Mouse (Mus musculus): ENCODE measurements at regions not wholly inside any gene's neighbourhood (a gene's known extent, or its start where the extent isn't known, plus 50 kb on each side); places are given as distances from the start of the nearest gene placed in this dataset.

DNA sequence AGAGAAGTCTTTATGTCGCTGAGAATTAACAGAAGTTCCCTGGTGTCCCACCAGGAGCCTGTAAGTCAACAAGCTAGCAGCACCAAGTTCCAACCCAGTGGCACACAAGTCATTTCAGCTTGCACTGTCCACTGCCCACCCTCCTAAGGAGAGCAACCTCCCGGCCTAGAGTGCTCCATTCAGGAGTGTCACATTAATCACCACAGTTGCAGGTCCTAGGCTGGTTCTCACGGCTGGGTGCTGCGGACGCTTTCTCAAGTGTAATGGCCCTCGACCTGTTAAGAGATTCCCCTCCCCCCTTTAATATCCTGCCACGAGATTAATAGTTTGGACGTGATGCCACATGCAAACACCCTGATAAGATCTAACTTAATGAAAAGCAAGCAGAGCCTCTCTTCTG is 288.2 kb upstream of the Usp25 start:
- DNase-seq (ENCODE audit: low read depth, low spot score): no peak

DNA sequence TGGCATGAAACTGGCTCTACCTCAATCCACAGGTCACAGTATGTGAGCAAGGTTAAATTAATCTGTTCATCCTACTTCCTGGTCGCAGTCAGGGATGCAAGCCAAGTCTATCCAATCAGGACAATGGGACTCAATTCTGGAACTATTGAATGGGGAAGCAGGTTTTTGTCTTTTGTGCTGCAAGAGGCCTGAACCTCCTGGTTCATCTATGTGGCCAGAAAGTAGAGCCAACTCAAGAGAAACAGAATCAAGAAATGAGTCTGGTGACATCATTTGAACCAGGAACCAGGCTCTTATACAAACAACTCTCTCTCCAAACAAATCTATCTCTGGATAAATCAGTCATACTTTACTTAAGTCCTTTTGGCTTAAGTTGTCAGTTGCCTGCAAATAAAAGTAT is 294.7 kb upstream of the Usp25 start:
- DNase-seq (ENCODE audit: low read depth, low spot score): no peak

DNA sequence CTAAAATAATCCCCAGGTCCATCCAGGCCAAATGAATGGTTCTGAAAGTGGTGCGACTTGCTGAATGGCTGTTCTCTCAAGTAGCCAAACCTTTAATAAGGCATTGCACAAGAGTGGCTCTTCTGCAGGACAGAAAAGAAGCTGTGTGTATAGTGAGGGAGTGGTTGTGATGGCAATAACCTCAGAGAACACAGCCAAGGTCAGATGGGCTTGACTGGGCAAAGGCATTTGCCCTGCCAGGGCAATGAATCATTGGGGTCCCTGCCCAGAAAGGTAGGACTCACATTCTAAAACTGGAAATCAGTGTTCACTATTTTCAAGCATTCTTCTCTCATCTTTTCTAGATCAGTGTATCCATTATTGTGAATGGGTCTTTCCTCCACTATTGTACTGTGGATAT is 295.4 kb upstream of the Usp25 start:
- no peak for DNase-seq (ENCODE audit: low read depth, low spot score)

DNA sequence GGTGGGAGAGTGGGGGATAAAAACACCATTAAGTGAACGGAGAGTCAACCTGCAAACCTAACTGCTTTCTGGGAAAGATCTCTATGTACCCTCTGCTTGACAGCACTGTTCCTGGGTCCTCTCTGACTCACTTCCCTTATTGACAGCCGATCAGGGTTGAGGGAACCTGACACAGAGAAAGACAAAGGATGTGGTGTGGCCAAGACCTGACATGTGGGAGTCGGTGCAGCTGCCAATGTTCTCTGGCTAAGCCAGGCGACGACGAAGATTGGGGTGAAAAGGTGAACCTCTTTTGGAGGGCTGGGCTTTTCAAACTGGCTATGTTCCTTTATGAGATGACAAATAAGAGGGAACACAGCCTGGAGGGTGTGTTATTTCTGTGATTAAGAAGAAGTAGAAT is 318.6 kb upstream of the Usp25 start:
- no peak for DNase-seq (ENCODE audit: low read depth, low spot score)

DNA sequence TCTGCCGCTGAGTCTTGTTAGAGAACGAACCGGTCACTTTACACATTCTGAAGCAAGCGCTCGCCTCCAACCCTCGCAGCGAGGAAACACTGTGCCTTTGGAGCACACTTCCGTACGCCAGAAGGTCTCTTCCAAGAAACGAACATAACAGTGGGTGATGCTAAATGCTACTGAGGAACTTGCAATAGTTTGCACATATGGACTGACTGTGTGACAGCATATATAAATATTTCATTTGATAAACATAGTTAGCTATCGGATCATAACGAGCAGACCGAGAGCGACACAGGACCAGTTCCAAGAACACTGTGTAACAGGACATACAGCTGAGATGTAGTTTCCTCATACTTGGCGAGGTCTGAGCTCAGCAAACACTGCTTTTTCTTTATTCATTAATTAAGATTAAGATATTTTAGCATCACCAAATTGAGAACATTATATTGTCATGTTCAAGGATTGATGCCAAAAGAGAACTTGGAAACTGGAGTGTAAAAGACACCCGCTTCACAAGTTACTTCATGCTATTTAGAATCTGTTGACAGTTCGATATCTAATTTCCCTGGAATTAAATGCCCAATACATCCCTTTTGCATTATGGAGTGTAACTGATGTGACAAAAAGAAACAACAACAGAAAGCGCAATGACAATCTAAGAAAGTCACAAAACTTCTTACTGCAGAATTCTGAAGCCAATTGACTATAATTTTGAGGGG is 314.3 kb upstream of the Nrip1 start:
- no peak for DNase-seq (ENCODE audit: low read depth, low spot score)

DNA sequence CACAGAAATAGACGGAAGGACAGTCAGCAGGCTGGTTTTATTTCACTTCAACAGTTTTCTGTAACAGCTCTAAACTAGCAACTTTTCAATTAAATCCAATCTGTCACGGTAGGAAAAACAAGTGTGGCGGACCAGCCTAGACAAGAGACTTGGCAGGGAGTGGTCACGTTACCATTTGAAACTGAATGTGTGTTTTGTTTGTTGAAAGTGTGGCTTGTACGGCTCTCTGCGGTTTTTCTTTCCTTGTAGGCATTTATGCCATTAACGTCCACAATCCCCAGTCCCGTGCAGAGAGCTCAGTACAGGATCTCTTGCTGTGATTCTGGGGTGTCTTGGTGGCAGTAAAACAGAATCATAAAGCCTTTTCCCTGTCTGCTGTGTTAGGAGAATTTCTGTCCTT is 311.9 kb upstream of the Nrip1 start:
- DNase-seq (ENCODE audit: low read depth, low spot score): no peak

DNA sequence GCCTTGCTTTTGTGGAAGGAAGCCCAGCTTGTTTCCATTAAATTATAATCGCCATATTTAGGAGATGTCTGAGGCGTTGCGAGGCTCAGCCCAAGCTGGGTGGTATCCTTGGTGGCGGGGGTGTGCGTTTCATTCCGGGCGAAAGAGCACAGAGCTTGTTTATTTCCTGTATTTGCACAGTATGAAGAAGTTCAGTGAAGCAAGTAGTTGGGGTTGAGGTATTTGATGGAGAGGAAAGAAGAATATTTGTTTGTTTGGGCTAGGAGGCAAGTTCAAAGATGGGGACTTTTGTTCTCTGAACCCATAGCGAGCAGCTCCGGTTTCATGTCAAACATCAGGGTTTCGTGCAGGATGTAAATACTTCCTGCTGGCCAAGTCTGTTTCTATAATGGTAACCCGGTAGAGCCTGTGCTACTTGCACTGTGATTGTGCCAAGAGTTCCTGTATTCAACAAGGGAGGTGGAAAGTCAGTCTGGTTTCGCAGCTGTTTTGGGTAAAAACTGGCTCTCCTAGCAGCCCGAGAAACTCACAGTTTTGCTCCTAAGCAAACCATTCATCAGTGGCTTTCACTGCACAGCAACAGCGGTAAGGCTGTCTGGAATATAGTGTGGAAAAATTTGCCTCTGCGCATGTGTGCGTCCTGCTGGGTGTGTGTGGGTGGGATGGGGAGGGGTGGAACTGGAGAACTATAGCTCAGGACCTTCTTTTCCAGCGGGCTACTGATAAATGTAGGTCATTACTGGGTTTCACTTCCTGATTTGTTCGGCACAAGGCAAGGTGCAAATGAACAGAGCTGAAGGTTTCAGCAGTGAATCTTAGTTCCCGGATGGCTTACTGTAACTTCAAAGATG is 306.7 kb upstream of the Nrip1 start:
- peak; percentile 53 for DNase-seq (ENCODE audit: low read depth, low spot score)

DNA sequence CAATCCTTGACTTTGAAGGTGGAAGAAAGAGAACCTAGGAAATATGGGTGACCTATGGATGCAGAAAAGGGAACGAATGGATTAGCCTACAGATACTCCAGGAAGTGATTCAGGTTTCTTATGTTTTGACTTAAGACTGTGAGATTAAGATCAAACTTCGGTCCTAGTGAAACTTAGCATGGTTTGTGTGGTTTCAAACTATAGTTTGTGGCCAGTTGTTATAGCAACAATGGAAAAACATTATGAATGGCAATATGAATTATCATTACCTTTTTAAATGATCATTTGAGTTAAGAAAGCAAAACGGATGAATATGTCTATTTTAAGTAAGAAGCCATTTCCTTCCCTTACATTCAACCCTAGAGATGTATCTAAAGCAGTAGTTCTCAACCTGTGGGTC is 305.3 kb upstream of the Nrip1 start:
- no peak for DNase-seq (ENCODE audit: low read depth, low spot score)

DNA sequence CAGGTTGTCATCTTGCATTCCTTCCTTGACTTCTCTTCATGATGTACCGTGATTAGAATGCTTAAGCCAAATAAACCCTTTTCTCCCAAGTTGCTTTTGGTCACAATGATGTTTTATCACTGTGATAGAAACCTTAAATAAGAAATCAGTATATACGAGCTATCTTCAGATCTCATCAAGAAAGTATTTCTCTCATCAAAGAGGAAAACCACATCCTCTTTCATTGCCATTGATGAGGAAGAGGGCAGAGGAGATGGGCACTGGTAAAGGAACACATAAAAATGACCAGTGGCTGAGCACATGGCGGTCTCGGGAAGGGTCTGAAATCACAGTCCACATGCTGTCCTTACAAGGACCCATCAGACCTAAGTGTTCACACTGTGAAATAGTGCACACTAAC is 296.2 kb upstream of the Nrip1 start:
- DNase-seq (ENCODE audit: low read depth, low spot score): no peak

DNA sequence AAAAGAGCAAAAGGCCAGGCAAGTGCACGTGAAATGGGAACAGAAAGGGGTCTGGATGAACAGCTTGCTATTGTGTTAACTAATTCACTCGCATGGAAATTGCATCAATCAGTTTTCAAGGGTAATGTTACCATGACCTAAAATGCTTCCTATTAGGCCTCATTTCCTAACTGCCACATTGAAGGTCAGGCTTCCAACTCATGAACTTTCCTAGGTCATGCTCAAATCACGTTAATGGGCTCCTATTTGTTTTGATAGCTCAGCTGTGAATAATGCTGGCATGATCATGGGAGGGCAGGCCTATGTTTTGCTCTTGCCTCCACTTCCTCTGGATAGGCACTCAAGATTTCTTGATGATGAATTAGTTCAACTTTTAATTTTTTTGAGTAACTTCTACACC is 293.4 kb upstream of the Nrip1 start:
- no peak for DNase-seq (ENCODE audit: low read depth, low spot score)

DNA sequence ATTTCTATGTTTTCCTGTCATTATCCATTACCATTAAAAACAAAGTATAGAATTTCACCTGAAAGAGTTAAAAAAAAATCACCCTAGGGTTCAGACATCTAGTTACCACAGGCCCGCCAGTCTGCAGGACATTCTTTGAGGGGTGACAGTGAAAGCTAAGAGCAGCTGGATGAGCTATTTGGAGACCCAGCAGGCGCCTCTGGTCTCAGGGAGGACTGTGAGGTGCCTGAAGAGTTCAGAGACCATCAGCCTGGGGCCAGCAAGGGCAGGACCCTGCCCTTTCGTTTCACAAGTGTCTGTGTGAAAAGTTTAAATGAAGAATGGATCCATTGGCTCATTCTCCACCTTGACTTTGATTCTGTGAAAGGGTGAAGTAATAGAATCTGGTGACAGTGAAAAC is 281.5 kb upstream of the Nrip1 start:
- no peak for DNase-seq (ENCODE audit: low read depth, low spot score)

DNA sequence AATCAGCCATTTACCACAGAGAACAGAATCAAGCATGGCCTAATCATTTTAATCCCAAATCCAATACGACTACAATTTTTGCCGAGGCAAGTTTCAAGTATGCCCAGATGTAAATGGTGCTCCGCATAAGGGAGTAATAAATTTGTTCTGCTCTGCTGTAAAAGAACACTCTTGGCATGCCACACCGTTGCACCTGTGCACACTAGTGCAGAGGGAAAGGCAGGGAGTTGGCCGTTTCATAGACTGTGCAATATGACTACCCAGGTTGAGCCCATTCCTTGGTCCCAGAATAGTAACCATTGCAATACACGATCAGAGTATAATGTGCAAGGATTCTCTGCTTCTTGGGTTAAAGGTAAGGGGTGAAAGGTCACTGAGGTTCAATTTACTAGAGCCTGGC is 270.7 kb upstream of the Nrip1 start:
- no peak for DNase-seq (ENCODE audit: low read depth, low spot score)

DNA sequence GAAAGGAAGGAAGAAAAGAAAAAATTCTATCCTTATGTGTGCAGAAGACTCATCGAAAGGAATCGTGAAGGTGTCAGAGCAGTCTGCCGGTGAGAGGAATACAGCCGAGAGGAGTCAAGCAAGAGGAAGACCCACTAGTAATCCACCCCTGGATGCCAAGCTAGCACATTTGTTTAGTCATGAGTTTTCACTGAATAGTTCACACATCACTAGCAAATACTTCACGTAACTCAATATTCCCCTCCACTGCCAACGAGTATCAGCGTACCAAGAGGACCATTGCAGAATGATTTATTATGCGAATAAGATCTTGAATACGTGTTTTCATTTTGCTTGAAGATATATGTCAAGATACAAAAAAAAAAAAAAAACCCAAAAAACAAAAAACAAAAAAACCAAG is 270.2 kb upstream of the Nrip1 start:
- no peak for DNase-seq (ENCODE audit: low read depth, low spot score)

DNA sequence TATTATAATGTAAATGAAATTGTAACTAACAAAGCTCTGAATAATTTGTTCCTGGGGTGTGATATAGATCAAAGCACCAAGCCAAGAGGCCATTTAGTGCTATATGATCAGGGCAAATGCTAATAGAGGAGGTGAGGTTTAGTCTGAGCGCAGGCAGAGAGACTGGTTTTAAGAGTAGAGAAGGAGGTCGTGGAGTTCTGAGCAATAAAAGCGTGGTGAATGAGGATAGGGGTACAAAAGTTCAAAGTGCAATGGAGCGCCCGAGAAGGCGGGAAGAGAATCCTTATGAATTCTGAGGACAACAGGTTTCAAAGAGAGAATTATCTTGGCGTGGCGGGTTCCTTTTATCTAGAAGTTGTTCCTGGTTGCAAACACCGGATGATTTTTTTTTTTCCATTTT is 261.5 kb upstream of the Nrip1 start:
- no peak for DNase-seq (ENCODE audit: low read depth, low spot score)

DNA sequence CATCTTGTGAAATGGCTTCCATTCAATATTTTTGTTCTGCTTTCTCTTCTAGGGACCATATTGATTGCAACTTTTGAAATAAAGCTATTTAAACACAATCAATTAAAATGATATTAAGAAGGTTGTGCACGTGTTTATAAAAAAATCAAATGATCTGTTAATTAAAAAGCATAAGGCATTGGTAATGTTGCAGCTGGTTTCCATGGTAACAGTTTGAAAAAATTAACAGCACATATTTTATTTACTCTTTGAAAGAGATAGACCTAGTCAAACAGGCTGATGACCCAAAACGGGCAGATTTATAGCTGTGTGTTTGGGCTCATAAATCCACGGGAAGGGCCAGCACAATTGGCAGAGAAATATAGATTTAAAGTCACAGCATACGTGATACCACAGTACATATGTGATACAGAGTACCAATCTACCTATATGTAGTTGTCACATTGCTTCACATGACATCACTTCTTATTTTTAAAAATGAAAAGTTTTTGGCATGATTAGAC is 260.6 kb upstream of the Nrip1 start:
- no peak for DNase-seq (ENCODE audit: low read depth, low spot score)

DNA sequence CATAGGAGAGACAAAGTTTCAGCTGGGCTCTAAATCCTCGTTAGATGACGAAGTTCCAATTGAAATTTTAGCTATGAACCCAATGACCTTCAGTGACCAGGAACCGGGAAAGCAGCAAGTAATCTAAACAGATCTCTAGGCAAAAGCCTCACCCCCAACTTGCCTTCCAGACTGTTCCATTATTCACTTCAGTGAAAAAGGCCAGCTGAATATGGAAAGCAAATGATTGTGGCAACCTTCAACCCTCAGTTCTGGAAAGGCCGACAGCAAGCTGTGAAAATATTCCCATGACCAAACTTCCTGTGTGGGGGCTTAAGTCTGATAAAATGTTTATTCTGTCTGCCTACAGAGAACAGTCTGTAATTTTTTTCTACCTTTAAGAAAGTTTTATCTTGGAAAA is 252.5 kb upstream of the Nrip1 start:
- DNase-seq (ENCODE audit: low read depth, low spot score): no peak

DNA sequence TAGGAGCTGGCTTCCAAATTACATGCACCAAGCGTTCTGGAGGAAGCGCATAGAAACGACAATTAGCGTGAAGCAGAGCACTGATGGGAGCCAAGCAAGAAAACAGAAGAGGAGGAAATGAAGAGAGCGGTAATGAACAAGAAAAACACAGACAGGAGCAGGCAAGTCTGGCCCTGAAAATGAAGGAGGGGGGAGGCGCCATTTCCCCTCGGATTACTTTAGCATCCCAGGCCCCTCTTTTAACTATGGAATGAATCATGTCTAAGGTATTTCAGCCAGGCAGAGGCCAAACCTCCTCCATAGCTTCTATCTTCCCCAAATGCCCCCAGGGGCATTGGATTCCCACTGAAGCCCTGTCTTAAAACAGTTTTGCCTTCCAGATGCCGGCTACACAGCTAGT is 248.1 kb upstream of the Nrip1 start:
- peak; percentile 44 for DNase-seq (ENCODE audit: low read depth, low spot score)

DNA sequence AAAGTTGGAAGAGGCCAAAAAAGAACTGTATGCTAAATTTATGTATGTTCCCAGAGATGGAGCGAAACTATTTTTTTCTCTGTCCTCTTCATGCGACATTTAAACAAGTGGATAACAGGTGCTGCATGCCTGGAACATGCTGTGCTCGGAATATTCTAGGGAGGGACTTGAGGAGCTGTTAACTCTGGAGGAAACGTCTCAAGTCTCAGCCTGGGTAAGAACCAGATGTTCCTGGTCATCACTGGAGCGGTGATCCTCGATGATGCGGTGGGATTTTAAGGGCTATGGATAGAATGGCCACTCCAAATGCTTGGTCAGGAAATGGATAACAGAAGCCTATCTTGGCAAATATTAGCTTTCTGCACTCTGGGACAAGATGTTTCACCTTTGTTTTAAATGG is 244.7 kb upstream of the Nrip1 start:
- no peak for DNase-seq (ENCODE audit: low read depth, low spot score)

DNA sequence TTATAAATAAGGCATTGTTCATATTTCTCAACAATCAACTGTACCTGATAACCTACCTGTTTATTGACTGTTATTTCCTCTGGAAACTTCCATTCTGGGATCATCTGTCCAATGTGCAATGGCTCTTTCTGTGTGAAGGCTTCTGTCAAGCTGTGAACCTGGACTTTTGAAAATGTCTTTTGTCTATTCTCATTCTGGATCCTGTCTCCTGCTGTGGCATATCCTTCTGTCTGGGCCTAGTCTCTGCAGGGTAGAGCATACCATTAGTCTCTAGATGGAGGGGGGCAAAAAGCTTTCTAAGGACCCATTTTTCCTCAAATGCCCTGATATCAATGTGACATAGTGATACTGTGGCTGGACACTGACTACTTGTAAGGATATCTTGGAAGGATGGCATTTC is 237.4 kb upstream of the Nrip1 start:
- no peak for DNase-seq (ENCODE audit: low read depth, low spot score)

DNA sequence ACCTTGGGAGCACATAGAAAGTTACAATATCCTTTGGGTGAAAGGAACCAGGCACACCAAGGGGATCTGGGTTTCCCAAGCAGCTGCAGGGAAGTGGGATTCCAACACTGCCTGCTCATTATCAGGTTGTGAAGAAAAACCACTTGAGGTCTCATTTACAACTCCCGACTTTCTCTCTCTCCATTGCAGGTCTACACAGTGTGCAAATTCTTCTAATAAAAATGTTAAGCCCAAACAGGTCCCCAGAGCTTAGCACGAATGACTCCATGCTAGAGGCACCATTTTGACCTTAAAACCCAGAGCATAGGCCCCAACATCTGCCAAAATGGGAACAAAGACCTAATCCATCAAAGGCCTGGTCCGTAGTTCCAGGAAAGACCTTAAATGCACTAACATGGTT is 231.3 kb upstream of the Nrip1 start:
- no peak for DNase-seq (ENCODE audit: low read depth, low spot score)

DNA sequence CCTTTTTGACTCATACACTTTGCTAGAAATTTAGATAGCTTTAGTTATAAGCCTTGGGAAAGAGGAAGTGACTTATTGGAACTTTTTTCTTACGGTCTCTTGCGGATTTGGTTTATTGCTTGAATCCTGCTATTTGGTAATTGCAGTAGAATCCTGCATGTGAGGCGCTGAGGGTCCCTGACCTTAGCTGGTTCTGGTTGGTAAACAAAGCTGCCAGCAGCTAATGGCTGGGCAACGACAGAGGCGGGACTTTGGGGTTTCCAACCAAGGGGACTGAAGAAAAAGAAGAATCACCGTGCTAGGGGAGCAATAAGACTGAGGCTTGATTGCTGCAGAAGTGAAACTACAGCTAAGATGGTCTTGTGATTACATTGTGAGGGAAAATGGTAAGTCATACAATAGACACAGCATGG is 230.2 kb upstream of the Nrip1 start:
- no peak for DNase-seq (ENCODE audit: low read depth, low spot score)

DNA sequence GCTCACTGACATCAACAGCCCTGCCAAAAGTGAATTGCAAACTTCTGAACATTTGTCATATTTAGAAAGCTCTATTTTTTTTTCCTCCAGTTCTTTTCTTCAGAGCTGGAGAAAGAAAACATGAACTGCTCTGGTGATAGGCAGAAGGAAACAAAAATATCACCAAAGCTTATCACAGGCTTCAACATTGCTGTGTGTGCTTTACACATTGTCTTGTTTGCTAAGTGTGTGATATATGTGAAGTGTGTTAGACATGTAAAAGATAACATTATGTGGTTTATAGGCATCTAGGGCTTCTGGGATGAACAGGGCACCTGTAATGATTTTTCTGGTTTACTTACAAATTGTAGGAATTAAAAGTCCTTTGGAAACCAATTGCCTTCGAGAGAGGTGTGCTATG is 229.8 kb upstream of the Nrip1 start:
- DNase-seq (ENCODE audit: low read depth, low spot score): no peak

DNA sequence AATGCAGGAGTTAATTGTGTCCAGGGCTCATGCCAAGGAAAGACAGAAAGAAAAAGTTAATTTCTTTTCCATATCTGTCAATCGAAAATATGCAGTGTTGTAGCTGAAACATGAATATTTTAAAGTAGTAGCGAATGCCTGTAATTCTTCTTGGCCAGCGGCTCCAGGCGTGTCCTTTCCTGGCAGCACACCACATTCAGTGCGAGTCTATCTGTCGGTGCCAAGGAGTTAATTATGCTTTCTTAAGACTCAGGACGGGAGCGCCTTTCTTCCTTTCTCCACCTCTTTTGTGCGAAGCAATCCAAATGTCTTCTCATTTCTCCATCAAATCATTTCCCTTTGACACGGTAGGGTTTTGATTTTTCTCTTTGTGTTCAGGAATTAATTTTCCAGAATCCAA is 226.5 kb upstream of the Nrip1 start:
- DNase-seq (ENCODE audit: low read depth, low spot score): no peak

All from forelimb bud, embryonic 11.5 days (tissue).